ENCODE assay signal across 14 mouse cellular contexts in genomic region chr3:147786555-147786954, GRCm38 (mm10).
"Had no signal": no experiment of that assay in that cellular context is flagged by ENCODE, and none has a peak within 500 bp of the region (broad histone marks: within the 10 kb centered on the region; RNA-seq: fewer than 3 reads in every experiment).

No protein-coding gene starts in this region.

- H3K4me3 ChIP-seq: neural tube, embryonic 12.5 days; stomach, embryonic 15.5 days had no signal

- H3K9ac ChIP-seq: neural tube, embryonic 12.5 days; stomach, embryonic 15.5 days had no signal

- H3K27ac ChIP-seq: neural tube, embryonic 12.5 days; stomach, embryonic 15.5 days; stomach, postnatal 0 days had no signal

- H3K4me2 ChIP-seq: neural tube, embryonic 12.5 days; stomach, embryonic 15.5 days had no signal

- H3K9me3 ChIP-seq: neural tube, embryonic 12.5 days; stomach, embryonic 15.5 days had no signal

- H3K27me3 ChIP-seq: neural tube, embryonic 12.5 days; stomach, embryonic 15.5 days had no signal

- DNase-seq: retina, postnatal 1 day; right cerebral cortex, adult 18-20 months; right cerebral cortex, postnatal 14 days; right cerebral cortex, postnatal 25 days; spleen, adult 18-20 months; thymus, adult 18-20 months; thymus, adult 2 months; thymus, postnatal 14 days; thymus, postnatal 25 days; thymus, postnatal 36 days; thymus, postnatal 4 days had no signal

- H3K4me1 ChIP-seq: neural tube, embryonic 12.5 days; stomach, embryonic 15.5 days had no signal

- H3K36me3 ChIP-seq: neural tube, embryonic 12.5 days; stomach, embryonic 15.5 days had no signal
